Mouse (Mus musculus) liver, embryonic 14.5 days (tissue): ENCODE results near the gene Reep3.

ENCODE experiments used
- CTCF ChIP-seq: IDR thresholded peaks from 2 replicates; pipeline ENCODE4 v1.5.1; 2016; ENCODE audit warnings: antibody characterized with exemption, low read depth, control low read depth
- EP300 ChIP-seq: IDR thresholded peaks from 2 replicates; pipeline ENCODE4 v1.6.1; 2016; ENCODE audit warnings: antibody characterized with exemption, low read depth

GRCm38 (mm10) chr10:67065927-67066326, 30.8 kb downstream of the Reep3 start:
- TF ChIP-seq CTCF (no peak), EP300 (no peak)
